Mouse (Mus musculus) brain, adult 2 months (tissue): Measurements from ENCODE around the gene Chdh.

ENCODE experiments used
- DNase-seq: peaks from one replicate; pipeline ENCODE4 v3.0.0; 2011; ENCODE audit warnings: low read depth, low spot score

Chdh gene

DNA sequence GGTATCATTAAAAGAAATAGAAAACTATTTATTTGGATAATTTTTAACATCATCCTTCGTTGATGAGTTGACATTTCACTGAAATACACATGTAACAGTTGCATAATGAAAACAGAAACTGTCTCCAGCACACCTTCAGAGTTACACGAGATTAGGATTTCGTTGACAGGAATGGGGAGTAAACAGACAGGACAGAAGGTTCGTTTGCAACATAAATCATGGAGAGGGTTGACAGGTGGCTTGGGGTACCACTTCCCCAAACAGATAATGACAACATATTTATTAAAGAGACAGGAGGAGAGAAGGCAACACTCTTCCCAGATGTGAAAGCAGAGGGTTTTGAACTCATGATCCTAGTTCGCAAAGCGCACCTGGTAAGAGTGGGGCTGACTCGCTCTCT is 46.1 kb downstream of the Chdh start:
- no peak for DNase-seq

DNA sequence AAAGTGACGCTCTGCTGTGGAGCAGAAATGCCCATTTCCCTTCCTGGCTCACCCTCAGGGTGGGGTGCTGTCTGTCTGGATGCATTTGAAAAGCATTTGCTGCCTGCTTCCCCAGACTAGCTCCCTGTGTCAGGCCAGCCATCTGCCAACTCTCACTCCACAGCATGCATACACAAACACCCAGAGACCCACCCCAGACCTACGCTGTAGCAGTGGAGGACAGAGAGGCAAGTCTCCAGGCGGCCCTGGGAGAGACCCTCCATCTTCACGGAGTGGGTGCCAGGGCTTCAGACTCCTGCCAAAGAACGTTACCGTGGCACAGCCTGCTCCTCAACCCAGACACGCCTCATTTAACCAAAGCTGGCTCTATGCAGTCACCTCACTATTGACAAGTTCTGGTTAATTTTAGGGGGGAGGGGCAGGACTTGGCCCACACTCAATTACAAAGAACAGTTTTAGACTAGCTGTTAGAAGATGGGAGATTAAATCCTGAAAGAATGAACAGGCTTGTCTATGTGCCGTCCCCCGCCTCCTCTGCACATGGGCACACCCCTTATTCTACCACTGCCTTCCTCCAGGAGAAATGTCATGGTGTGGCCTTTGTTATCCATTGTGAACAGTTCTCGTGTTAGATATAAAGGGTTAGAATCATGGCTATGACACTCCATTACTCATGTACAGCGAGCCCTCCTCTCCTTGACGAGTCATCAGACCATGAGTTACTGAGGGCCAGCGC is 47.4 kb downstream of the Chdh start:
- peak; percentile 38 for DNase-seq

DNA sequence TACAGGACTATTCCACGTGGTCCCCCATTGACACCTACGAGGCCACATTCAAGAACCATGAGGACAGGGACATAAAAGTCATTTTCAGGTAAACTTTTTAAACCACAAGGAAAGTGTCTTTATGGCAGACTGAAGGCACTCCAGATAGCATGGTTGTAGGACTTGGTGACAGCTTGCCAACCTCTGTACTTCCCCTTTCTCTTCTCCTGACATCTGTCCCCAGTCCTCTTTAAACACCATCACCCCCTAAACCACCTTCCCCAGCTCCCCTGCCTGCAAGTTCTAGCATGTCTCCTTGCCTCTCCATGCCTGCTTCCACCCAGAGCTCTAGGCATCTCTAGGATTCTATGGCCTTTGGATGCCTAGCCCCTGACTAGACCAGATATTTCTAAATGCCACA is 56.0 kb downstream of the Chdh start:
- DNase-seq = no peak

DNA sequence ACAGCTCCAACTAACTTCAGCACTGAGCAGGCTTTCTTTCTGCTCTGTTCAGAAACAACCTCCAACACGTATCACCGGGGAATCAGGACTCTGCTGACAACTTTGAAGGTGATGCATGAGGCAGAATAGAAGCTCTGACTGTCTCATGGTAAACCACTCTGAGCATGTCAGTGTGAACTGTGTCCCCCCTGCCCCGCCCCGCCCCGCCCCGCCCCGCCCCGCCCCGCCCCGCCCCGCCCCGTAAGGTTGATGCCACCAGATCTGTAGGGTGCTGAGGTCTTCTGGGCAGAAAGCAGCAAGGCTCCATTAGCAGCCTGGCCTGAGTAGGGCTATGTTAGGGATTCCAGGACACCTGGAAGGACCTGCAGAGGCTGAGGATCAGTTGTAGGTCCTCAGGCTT is 57.9 kb downstream of the Chdh start:
- peak; percentile 24 for DNase-seq

DNA sequence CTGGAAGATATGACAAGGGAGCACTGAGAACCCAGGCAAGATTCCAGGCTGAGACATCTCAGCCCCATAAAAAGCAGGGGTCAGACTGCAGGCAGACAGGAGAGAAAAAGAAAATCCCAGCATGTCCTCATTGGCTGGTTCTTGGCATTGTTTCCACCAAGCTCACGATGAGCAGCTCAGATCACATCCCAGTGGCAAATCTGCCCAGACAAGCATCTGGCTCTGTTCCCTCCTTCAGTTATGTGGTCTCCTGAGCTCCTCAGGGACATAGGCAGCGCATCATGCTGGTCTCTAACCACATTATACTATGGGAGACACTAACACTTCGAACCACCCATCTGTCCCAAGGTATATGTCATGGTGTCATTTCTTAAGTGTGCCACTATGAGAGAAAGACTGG is 59.7 kb downstream of the Chdh start:
- DNase-seq = no peak

DNA sequence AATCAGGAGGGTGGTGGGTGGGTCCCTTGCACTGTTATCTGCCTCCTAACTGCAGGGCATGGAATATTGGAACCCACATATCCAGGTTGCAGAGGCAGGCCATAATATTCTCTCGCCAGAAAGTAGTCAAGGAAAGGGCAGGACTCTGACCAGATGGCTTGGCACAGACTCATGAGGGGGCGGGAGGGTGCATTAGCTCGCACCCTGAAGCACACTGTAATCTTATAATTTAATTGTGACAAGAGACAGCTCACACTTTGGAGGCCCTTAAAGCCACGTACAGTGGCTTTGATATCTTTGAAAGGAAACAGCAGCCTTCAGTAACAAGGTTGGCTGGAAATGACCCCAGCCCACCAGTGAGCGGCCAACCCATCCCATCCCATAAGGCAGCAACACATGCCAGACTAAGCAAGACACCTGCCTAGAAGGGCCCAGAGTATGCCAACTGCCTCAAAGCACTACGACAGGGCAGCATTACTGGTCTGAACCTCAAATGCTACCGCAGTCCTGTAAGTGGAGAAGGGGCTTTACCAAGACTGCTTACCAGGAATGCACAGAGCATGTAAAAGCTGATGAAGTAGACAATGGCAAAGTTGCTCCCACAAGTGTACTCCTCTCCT is 66.6 kb downstream of the Chdh start:
- DNase-seq = peak; percentile 82

DNA sequence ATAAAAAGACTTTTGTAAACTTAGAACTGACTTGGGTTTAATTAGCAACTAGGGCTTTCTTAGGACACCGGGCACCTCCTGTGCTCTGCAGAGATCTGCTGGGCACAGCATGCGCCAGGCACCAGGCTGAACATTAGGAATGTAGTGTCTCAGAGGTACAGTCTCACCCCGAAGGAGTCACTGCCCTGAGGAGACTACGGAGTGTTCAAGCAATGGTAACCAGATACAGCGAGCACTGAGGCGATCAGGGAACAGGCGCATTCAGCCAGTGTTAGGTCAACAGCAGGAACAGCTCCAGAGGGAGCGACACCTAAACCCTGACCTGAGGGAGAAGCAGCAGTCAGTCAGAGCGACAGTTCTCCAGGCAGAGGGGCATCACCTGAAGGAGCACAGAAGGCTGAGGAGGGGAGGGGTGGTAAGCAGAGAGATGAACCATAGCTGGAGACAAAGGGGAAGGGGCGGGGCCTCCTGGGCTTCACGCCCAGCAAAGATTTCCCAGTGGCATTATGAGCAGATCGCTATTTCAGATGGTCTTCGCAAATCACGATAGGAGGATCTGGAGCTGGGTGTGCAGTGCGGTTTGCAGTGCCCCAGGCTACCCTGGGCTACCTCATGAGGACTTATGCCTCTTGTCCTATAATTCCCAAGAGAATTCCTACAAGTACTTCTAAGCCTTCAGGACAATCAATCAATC is 69.4 kb downstream of the Chdh start:
- DNase-seq = no peak

DNA sequence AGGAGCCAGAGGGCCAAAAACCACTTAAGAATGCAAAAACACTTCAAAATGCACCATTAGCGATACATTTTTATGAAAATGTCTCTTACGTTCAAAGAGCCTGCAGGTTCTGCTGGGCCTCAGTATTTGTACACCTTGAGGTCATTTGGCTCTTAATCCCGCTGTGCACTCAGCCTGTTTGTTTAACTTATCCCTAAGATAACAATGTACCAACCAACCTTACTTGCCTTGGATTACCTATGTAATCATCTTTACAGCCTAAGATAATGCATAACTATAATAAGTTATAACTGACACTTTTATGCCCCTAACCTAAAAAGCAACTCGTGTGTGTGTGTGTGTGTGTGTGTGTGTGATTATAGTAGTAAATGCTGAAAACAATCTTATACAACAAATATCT is 70.9 kb downstream of the Chdh start:
- no peak for DNase-seq
